Mouse (Mus musculus) adrenal gland, postnatal 4 days (tissue): ENCODE results near the gene Zfhx3. TPM values are rescaled to one million over a fixed set of nuclear protein-coding genes. Genes with fewer than 3 reads are reported as not detected.

Experiments used
- microRNA-seq: library from miRNA; unstranded; fragments of <30 nt; microRNA quantifications from one replicate; pipeline ENCODE4 v1.2.0, GENCODE M21; 2021
- total RNA-seq, 2 experiments: library from RNA; stranded (reverse); gene quantifications; 2 replicates each; pipeline ENCODE4 v1.2.3; 2021

The Zfhx3 gene
- total RNA-seq, 2 experiments from 2014 or later: 38.1 to 42.0 TPM

Small RNA genes lying within 50 kb of the gene (microRNA-seq; reads per million reads assigned to microRNA genes)
- not detected for gene Mir3108
